Mouse (Mus musculus): Measurements from ENCODE around the gene Dnase2b. TPM values are rescaled to one million over a fixed set of nuclear protein-coding genes. Genes with fewer than 3 reads are reported as not detected.

Dnase2b gene
- total RNA-seq, 2 experiments from 2014 or later = not detected

- no peak for DNase-seq (ENCODE audit: low spot score in 2 of 2)
Measured at GRCm38 (mm10) chr3:146616533-146617283, 1.3 kb upstream of the Dnase2b start.

- DNase-seq (ENCODE audit: low spot score in 2 of 2) = no peak
Measured at GRCm38 (mm10) chr3:146611821-146612220, 3.6 kb downstream of the Dnase2b start.

GRCm38 (mm10) chr3:146611261-146611660 lies 4.1 kb downstream of the Dnase2b start:
- DNase-seq (ENCODE audit: low spot score in 2 of 2) = no peak

- no peak for DNase-seq (ENCODE audit: low spot score in 2 of 2)
Measured at GRCm38 (mm10) chr3:146610322-146610721, 5.1 kb downstream of the Dnase2b start.

GRCm38 (mm10) chr3:146607368-146607767 lies 8.0 kb downstream of the Dnase2b start:
- DNase-seq (ENCODE audit: low spot score in 2 of 2) = no peak

GRCm38 (mm10) chr3:146604647-146605046 lies 10.7 kb downstream of the Dnase2b start:
- DNase-seq (ENCODE audit: low spot score in 2 of 2) = no peak

GRCm38 (mm10) chr3:146602531-146602930 lies 12.9 kb downstream of the Dnase2b start:
- DNase-seq (ENCODE audit: low spot score in 2 of 2) = no peak

- no peak for DNase-seq (ENCODE audit: low spot score in 2 of 2)
Measured at GRCm38 (mm10) chr3:146601205-146601604, 14.2 kb downstream of the Dnase2b start.

GRCm38 (mm10) chr3:146599198-146599900 lies 16.0 kb downstream of the Dnase2b start:
- DNase-seq (ENCODE audit: low spot score in 2 of 2) = peak in 1 of 2 experiments; percentile 22

GRCm38 (mm10) chr3:146598411-146598810 lies 17.0 kb downstream of the Dnase2b start:
- no peak for DNase-seq (ENCODE audit: low spot score in 2 of 2)

- no peak for DNase-seq (ENCODE audit: low spot score in 2 of 2)
Measured at GRCm38 (mm10) chr3:146596864-146597263, 18.5 kb downstream of the Dnase2b start.

- DNase-seq (ENCODE audit: low spot score in 2 of 2) = no peak
Measured at GRCm38 (mm10) chr3:146596387-146596786, 19.0 kb downstream of the Dnase2b start.

GRCm38 (mm10) chr3:146595440-146595839 lies 20.0 kb downstream of the Dnase2b start:
- DNase-seq (ENCODE audit: low spot score in 2 of 2) = no peak

GRCm38 (mm10) chr3:146591601-146592000 lies 23.8 kb downstream of the Dnase2b start:
- no peak for DNase-seq (ENCODE audit: low spot score in 2 of 2)

GRCm38 (mm10) chr3:146591159-146591558 lies 24.2 kb downstream of the Dnase2b start:
- DNase-seq (ENCODE audit: low spot score in 2 of 2) = no peak

- no peak for DNase-seq (ENCODE audit: low spot score in 2 of 2)
Measured at GRCm38 (mm10) chr3:146589523-146589922, 25.9 kb downstream of the Dnase2b start.

- no peak for DNase-seq (ENCODE audit: low spot score in 2 of 2)
Measured at GRCm38 (mm10) chr3:146586616-146587015, 28.8 kb downstream of the Dnase2b start.

- no peak for DNase-seq (ENCODE audit: low spot score in 2 of 2)
Measured at GRCm38 (mm10) chr3:146583908-146584307, 31.5 kb downstream of the Dnase2b start.

GRCm38 (mm10) chr3:146583478-146583877 lies 31.9 kb downstream of the Dnase2b start:
- no peak for DNase-seq (ENCODE audit: low spot score in 2 of 2)

GRCm38 (mm10) chr3:146580039-146580729 lies 35.2 kb downstream of the Dnase2b start:
- no peak for DNase-seq (ENCODE audit: low spot score in 2 of 2)

GRCm38 (mm10) chr3:146577591-146577990 lies 37.8 kb downstream of the Dnase2b start:
- DNase-seq (ENCODE audit: low spot score in 2 of 2) = no peak

GRCm38 (mm10) chr3:146571341-146571740 lies 44.1 kb downstream of the Dnase2b start:
- no peak for DNase-seq (ENCODE audit: low spot score in 2 of 2)

Data from layer of hippocampus, postnatal 10 days (tissue).